Mouse (Mus musculus) MEL (cell line): ENCODE results near the gene Eif2d. TPM values are rescaled to one million over a fixed set of nuclear protein-coding genes. Genes with fewer than 3 reads are reported as not detected.

Experiments
- DNase-seq: peaks from one replicate; pipeline ENCODE4 v3.0.0; 2011; ENCODE audit warnings: low read depth, low spot score
- H3K27ac ChIP-seq: 2 replicates; pipeline ENCODE4 v1.5.1; 2012; ENCODE audit warnings: low read depth, mild to moderate bottlenecking, control low read depth, low read length, moderate library complexity; ENCODE audit not compliant: control insufficient read depth
- H3K27me3 ChIP-seq, 2 experiments: fragments of 150-350 bp in 1 of 2; sonication (generic) in 1 of 2; 2 replicates each; pipeline ENCODE4 v1.6.1; 2012; ENCODE audit warnings: low read length in 2 of 2, mild to moderate bottlenecking in 2 of 2, improper control_type of control experiment in 1 of 2, moderate library complexity in 1 of 2; ENCODE audit not compliant: insufficient read depth in 2 of 2, control insufficient read depth in 1 of 2
- H3K36me3 ChIP-seq, 2 experiments: 2 replicates each; pipeline ENCODE4 v1.6.1; 2012 to 2014; ENCODE audit warnings: low read length in 2 of 2, improper control_type of control experiment in 1 of 2, inconsistent platforms in 1 of 2, mild to moderate bottlenecking in 1 of 2; ENCODE audit not compliant: insufficient read depth in 2 of 2, control insufficient read depth in 1 of 2
- H3K4me1 ChIP-seq, 2 experiments: fragments of 150-350 bp in 1 of 2; sonication (generic) in 1 of 2; 2 replicates each; pipeline ENCODE4 v1.6.1; 2012; ENCODE audit warnings: low read length in 2 of 2, improper control_type of control experiment in 1 of 2, mild to moderate bottlenecking in 1 of 2; ENCODE audit not compliant: insufficient read depth in 2 of 2, control insufficient read depth in 1 of 2
- H3K4me3 ChIP-seq, 2 experiments: fragments of 150-350 bp in 1 of 2; sonication (generic) in 1 of 2; 2 replicates each; pipeline ENCODE4 v1.5.1; 2012; ENCODE audit warnings: low read depth in 2 of 2, low read length in 2 of 2, mild to moderate bottlenecking in 2 of 2, moderate library complexity in 2 of 2, control low read depth in 1 of 2, improper control_type of control experiment in 1 of 2; ENCODE audit not compliant: control insufficient read depth in 1 of 2, insufficient read depth in 1 of 2
- H3K79me2 ChIP-seq: 2 replicates; pipeline ENCODE4 v1.6.1; 2012; ENCODE audit warnings: mild to moderate bottlenecking, low read length, moderate library complexity; ENCODE audit not compliant: control insufficient read depth, poor library complexity, insufficient read depth
- H3K9ac ChIP-seq: 2 replicates; pipeline ENCODE4 v1.6.1; 2012; ENCODE audit warnings: low read depth, mild to moderate bottlenecking, control low read depth, low read length, moderate library complexity; ENCODE audit not compliant: control insufficient read depth, poor library complexity, severe bottlenecking
- H3K9me3 ChIP-seq: fragments of 150-350 bp; sonication (generic); replicated peaks from 2 replicates; pipeline ENCODE4 v1.6.1; 2012; ENCODE audit warnings: mild to moderate bottlenecking, low read length, improper control_type of control experiment, moderate library complexity; ENCODE audit not compliant: insufficient read depth
- BHLHE40 ChIP-seq: IDR thresholded peaks from 2 replicates; pipeline ENCODE4 v1.6.1; 2012; ENCODE audit warnings: low read depth, mild to moderate bottlenecking, inconsistent platforms, low read length, improper control_type of control experiment, borderline replicate concordance
- CHD1 ChIP-seq: IDR thresholded peaks from 2 replicates; pipeline ENCODE4 v1.6.1; 2012; ENCODE audit warnings: low read depth, mild to moderate bottlenecking, inconsistent platforms, low read length, improper control_type of control experiment
- EP300 ChIP-seq, 2 experiments: IDR thresholded peaks; 2 replicates each; pipeline ENCODE4 v1.6.1; 2011; ENCODE audit warnings: improper control_type of control experiment in 2 of 2, low read length in 2 of 2, low read depth in 1 of 2, mild to moderate bottlenecking in 1 of 2
- ETS1 ChIP-seq: IDR thresholded peaks from 2 replicates; pipeline ENCODE4 v1.6.1; 2012; ENCODE audit warnings: low read depth, mild to moderate bottlenecking, inconsistent platforms, low read length, improper control_type of control experiment, moderate library complexity
- GABPA ChIP-seq: IDR thresholded peaks from 2 replicates; pipeline ENCODE4 v1.6.1; 2012; ENCODE audit warnings: low read depth, mild to moderate bottlenecking, inconsistent platforms, low read length, improper control_type of control experiment, moderate library complexity
- GATA1 ChIP-seq: IDR thresholded peaks from 2 replicates; pipeline ENCODE4 v1.6.1; 2011; ENCODE audit warnings: low read depth, low read length, improper control_type of control experiment
- HCFC1 ChIP-seq: IDR thresholded peaks from 2 replicates; pipeline ENCODE4 v1.6.1; 2012; ENCODE audit warnings: low read depth, mild to moderate bottlenecking, inconsistent platforms, low read length, improper control_type of control experiment, moderate library complexity
- KAT2A ChIP-seq: conservative IDR thresholded peaks from 2 replicates; pipeline ENCODE4 v1.6.1; 2012; ENCODE audit warnings: low read depth, low read length, improper control_type of control experiment, inconsistent platforms
- MAFK ChIP-seq: IDR thresholded peaks from 2 replicates; pipeline ENCODE4 v1.6.1; 2011; ENCODE audit warnings: low read depth, mild to moderate bottlenecking, low read length, improper control_type of control experiment, borderline replicate concordance
- MAX ChIP-seq: IDR thresholded peaks from 2 replicates; pipeline ENCODE4 v1.6.1; 2011; ENCODE audit warnings: low read length, improper control_type of control experiment
- MXI1 ChIP-seq: IDR thresholded peaks from 2 replicates; pipeline ENCODE4 v1.6.1; 2011; ENCODE audit warnings: mild to moderate bottlenecking, low read depth, low read length, improper control_type of control experiment
- MYB ChIP-seq: IDR thresholded peaks from 2 replicates; pipeline ENCODE4 v1.6.1; 2011; ENCODE audit warnings: mild to moderate bottlenecking, low read depth, low read length, improper control_type of control experiment
- MYC ChIP-seq: IDR thresholded peaks from 2 replicates; pipeline ENCODE4 v1.6.1; 2011; ENCODE audit warnings: low read depth, mild to moderate bottlenecking, low read length, improper control_type of control experiment, moderate library complexity
- POLR2AphosphoS2 ChIP-seq: IDR thresholded peaks from 2 replicates; pipeline ENCODE4 v1.6.1; 2011; ENCODE audit warnings: low read length, improper control_type of control experiment
- RCOR1 ChIP-seq: IDR thresholded peaks from 2 replicates; pipeline ENCODE4 v1.6.1; 2012; ENCODE audit warnings: low read depth, mild to moderate bottlenecking, inconsistent platforms, low read length, improper control_type of control experiment
- SIN3A ChIP-seq: IDR thresholded peaks from 2 replicates; pipeline ENCODE4 v1.6.1; 2012; ENCODE audit warnings: low read length, improper control_type of control experiment, inconsistent platforms
- SMC3 ChIP-seq: IDR thresholded peaks from 2 replicates; pipeline ENCODE4 v1.6.1; 2011; ENCODE audit warnings: low read depth, low read length, improper control_type of control experiment
- TAL1 ChIP-seq: IDR thresholded peaks from 2 replicates; pipeline ENCODE4 v1.6.1; 2012; ENCODE audit warnings: mild to moderate bottlenecking, inconsistent platforms, low read length, moderate library complexity, mixed read lengths
- TCF12 ChIP-seq: IDR thresholded peaks from 2 replicates; pipeline ENCODE4 v1.6.1; 2014; ENCODE audit warnings: low read depth, mild to moderate bottlenecking, inconsistent platforms, low read length, improper control_type of control experiment, moderate library complexity
- USF1 ChIP-seq: IDR thresholded peaks from 2 replicates; pipeline ENCODE4 v1.6.1; 2014; ENCODE audit warnings: low read depth, mild to moderate bottlenecking, inconsistent platforms, low read length, improper control_type of control experiment, moderate library complexity
- USF2 ChIP-seq, 2 experiments: IDR thresholded peaks; 2 replicates each; pipeline ENCODE4 v1.6.1; 2011 to 2012; ENCODE audit warnings: improper control_type of control experiment in 2 of 2, low read length in 2 of 2, borderline replicate concordance in 1 of 2, inconsistent platforms in 1 of 2, low read depth in 1 of 2, mild to moderate bottlenecking in 1 of 2; ENCODE audit not compliant: insufficient read depth in 1 of 2
- ZMIZ1 ChIP-seq: IDR thresholded peaks from 2 replicates; pipeline ENCODE4 v1.6.1; 2012; ENCODE audit warnings: low read depth, mild to moderate bottlenecking, inconsistent platforms, low read length, improper control_type of control experiment, moderate library complexity
- ZNF384 ChIP-seq: IDR thresholded peaks from 2 replicates; pipeline ENCODE4 v1.6.1; 2012; ENCODE audit warnings: low read depth, mild to moderate bottlenecking, inconsistent platforms, low read length, improper control_type of control experiment
- polyA plus RNA-seq, 2 experiments: library from polyadenylated mRNA; stranded (reverse) in 1 of 2; unstranded in 1 of 2; fragments of >175 nt in 1 of 2; fragments of >200 nt in 1 of 2; gene quantifications; 2 replicates each; pipeline versions ENCODE4 v1.2.1 to v1.2.4; 2012; ENCODE audit warnings: low replicate concordance in 2 of 2, low read depth in 1 of 2; ENCODE audit not compliant: insufficient read length in 2 of 2, insufficient read depth in 1 of 2, missing spikeins in 1 of 2
- total RNA-seq: library from RNA; depleted of rRNA; stranded (reverse); fragments of 300-350 nt; gene quantifications from 2 replicates; pipeline ENCODE4 v1.2.3, GENCODE M21; 2012

Gene Eif2d
- total and polyA plus RNA-seq, 3 experiments, result 31.0 to 43.6 TPM; not detected in 1

DNA sequence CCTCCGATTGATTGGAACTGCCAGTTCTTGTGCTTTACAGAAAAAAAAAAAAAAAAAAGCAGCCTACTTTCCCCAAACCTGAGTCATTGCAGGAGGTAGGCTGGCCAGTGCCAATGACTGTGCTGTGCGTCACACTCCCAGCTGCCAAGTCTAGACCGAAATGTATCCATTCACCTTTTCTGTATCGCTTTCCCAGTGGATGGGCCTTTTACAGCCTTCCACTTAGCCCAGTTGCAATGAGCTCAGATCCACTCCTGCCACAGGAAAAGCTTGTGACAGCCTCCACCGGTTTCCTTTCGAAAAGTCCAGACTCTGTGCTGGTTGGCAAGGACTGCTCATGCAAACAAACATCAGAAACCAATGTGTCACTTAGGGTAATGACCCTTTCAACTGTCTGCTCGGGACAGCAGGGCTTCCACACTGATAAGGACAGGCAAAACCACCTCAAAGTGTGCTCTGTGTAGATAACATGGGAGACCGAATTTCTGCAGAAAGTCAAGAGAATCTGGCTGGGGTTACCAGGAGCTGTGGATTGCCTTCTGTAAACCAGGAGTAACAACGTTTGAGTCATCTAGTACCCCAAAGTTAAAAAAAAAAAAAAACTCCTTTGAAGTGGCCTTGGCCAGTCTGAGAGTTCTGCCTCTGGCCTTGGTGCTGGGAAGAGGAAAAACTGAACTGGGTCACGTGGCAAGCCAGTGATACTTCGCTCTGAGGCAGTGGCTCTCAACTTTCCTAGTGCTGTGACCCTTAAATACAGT lies 26.8 kb upstream of the Eif2d start:
- no peaks in the 10 kb centered on the region for H3K27me3 ChIP-seq
- DNase-seq, result peak; percentile 94
- peak overlapping the region; percentile 86 for H3K27ac ChIP-seq
- peaks cover 7 to 19% of the 10 kb centered on the region in 2 experiments for H3K36me3 ChIP-seq
- H3K9me3 ChIP-seq, result no peaks in the 10 kb centered on the region
- H3K79me2 ChIP-seq, result no peaks in the 10 kb centered on the region
- H3K4me3 ChIP-seq, result peak overlapping the region; percentile 27 to 45
- peaks cover 8 to 18% of the 10 kb centered on the region in 2 experiments for H3K4me1 ChIP-seq
- peak overlapping the region; percentile 42 for H3K9ac ChIP-seq
- TF ChIP-seq TAL1 (peak; percentile 98), GATA1 (peak; percentile 98), MYB (peak; percentile 93), POLR2AphosphoS2 (peak; percentile 70; the same call in 1 of the 2 replicates), ZNF384 (peak; percentile 98), BHLHE40 (peak; percentile 79), USF1 (peak; percentile 95), SIN3A (peak; percentile 93), KAT2A (no peak), HCFC1 (no peak; the same call in 1 of the 2 replicates), CHD1 (no peak), ETS1 (peak; percentile 94), SMC3 (no peak), TCF12 (peak; percentile 99), USF2 (IDR thresholded peaks at IDR 0.05; ENCODE audit: borderline replicate concordance in 1 of 2, insufficient read depth in 1 of 2, low read depth in 1 of 2, low read length in 2 of 2) (peak; percentile 50 to 76; a peak in 2 of 4 replicates), MYC (peak; percentile 62; the same call in 1 of the 2 replicates), EP300 (IDR thresholded peaks at IDR 0.05; ENCODE audit: low read depth in 1 of 2, low read length in 2 of 2) (peak; percentile 97 to 99), MAX (peak; percentile 67), MXI1 (peak; percentile 95), GABPA (no peak; the same call in 1 of the 2 replicates), RCOR1 (peak; percentile 97), ZMIZ1 (peak; percentile 75; the same call in 1 of the 2 replicates), MAFK (peak; percentile 80; the same call in 1 of the 2 replicates)
